Mouse (Mus musculus): ENCODE measurements at regions not wholly inside any gene's neighbourhood (a gene's known extent, or its start where the extent isn't known, plus 50 kb on each side); places are given as distances from the start of the nearest gene placed in this dataset.
A peak's percentile ranks its signal among the peaks of the same experiment; 100 is the strongest.
"Not testable (repeated sequence)": the region's sequence is repeated elsewhere in the genome, so short reads cannot be mapped to it uniquely, and the experiment has no call there.

DNA sequence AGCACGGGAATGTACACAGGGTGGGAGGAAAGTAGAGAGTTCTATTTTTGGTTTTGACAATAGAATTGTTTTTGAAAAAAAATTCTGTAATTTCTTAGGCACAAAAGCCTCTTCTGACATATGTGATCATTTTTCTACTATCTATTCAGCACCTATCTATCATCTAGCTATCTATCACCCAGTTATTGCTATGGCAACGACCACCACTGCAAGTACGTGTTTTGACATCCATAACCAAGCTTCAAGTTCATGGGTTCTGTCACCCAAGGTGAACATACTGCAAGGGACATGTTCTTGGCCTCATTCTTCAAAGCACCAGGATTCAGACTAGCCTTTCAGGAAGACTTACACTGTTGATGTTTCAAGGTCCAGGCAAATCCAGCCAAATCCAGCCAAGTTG, 238.4 kb upstream of the Rarb start:
- no peak for DNase-seq (ENCODE audit: low spot score)

DNA sequence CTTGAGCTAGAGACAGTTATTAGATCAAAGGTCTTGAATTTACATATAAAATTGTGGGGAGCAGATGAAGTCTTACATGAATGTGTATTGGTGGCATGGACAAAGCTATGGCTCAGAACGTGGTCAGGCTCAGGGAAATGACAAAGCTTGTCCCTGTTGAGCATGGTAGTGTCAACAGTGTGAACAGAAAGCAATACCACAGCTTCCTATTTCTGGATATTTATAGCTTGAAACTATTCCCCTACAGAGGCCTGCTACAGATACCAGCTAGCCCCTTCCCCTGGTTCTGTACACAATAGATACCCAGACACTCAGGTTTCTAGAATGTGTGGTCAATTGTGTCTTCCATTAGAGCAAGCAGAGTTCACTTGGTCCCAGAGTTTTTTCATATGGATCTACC, 236.8 kb upstream of the Rarb start:
- no peak for DNase-seq (ENCODE audit: low spot score)

DNA sequence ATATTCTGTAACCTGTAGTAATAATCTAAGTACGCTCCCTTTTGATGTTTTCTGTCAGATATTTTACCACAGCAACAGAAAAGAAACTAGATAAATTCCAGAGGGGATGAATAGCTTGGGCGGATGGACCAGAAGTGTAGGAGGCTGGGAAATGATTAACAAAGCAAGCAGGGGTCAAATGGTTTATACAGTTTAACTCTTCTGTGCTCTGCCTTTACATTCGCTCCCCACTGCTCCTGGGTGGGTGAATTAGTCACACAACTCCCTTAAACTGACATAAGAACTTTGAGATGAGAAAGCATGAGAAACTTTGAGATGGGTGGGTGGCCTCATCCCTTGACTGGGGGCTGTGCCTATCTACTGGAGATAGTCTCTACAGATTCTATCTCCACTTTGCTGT, 235.4 kb upstream of the Rarb start:
- DNase-seq (ENCODE audit: low spot score) = no peak

DNA sequence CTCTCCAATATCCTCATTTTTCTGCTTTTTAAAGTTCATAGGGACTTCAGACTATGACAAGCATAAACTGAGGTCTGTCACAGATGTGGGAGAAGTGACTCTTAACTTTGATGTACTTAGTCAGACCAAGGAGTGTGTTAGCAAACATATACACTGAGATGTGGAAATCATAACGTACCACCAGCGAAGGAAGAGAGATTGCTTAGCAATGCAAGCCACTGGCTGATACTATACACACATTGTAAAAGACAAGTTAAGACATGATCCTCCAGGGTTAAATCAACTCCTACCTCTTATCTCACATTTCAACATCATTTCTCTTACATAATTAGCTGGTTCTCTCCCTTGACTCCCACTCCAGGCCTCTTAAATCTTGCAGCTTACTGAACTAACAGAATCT, 227.9 kb upstream of the Rarb start:
- no peak for DNase-seq (ENCODE audit: low spot score)

DNA sequence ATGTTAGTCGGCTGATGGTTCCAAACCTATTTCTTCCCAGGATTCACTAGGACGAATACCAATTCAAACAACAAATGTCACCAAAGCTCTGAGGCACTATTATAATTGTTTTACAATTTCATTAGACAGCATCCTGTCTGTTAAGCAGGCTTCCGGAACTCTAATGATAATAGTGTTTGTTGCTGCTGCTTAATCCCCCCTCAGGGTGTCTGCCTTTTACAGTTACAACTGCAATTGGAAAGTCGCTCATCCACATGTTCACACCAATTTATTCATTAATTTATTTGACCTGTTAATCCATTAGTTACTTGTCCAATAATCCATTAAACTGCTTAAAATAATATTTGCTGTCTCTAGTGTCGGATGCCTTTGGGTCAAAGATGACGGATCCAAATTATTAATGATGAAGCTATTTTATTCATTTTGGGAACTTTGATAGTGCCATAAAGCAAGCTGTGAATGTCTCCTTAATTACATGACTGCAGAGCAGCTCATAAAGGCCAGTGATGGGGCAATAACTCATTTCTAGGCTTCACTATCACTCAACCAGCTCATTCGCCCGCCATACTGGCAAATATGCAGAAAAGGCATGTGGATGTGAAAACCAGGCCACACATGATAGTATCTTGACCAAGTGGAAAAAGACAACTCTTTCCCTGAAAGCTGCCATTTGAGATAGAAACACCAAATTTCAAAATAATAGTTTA, 226.6 kb upstream of the Rarb start:
- DNase-seq (ENCODE audit: low spot score) = no peak

DNA sequence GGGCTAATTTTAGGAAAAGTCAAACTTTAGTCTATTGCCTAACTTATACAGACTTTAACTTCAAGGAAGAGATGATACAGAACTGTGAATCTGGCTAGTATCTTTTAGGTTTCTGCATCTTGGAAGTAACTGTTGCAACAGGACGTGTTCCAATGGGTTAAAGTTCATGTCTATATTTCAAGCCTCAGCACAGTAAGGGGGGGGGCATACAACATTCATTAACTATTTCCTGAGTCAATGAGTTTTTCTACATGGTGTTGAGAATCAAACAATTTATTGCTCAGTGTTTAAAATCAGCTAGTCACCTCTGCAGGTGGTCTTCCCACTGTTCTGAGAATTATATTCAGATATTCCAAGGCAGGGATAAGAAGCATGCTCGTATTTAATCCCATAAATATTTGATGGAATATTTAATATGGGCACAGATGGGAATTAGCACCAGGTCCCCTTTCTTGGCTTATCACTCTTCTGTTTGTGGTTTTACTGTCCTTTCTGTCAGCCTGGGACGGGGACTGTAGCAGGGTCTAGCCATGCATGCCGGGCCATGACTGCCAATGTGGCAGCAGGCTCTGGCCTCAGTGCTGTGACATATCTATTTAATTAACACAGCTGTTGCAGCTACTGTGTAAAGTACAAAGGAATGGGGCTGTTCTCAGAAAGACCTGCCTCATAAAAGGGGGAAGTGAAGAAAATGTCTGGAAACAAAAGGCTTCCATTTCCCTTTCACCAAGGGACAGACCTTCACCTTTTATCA, 201.8 kb upstream of the Rarb start:
- DNase-seq (ENCODE audit: low spot score) = no peak

DNA sequence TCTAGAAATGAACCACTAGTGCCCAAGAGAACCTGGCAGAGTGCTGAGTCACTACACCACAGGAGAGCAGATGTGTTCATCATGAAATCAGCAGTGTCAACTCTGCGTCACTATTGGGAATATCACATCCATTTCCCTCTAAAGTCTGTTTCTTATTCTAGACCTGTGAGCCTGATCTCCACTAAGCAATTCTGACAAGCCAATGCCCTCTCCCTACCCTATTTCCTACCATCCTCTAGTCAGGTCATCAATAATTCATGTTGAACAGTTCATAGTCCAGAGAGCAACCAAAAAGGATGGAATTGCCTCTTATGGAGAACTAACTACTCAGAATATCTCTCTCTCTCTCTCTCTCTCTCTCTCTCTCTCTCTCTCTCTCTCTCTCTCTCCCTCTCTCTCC, 194.0 kb upstream of the Rarb start:
- no peak for DNase-seq (ENCODE audit: low spot score)

DNA sequence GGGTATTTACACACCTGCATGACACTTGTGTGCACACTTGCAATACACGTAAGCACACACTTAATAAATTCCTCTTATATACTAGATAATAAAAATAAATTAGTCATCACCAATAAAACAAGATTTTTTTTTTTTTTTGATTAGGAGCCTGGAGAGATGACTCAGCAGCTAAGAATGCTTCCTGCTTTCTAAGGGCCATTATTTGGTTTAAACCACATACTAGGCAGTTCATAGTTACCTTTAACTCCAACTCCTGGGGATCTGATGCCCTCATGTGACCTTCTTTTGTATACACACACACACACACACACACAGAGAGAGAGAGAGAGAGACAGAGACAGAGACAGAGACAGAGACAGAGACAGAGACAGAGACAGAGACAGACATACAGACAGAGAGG, 193.2 kb upstream of the Rarb start:
- DNase-seq (ENCODE audit: low spot score) = no peak

DNA sequence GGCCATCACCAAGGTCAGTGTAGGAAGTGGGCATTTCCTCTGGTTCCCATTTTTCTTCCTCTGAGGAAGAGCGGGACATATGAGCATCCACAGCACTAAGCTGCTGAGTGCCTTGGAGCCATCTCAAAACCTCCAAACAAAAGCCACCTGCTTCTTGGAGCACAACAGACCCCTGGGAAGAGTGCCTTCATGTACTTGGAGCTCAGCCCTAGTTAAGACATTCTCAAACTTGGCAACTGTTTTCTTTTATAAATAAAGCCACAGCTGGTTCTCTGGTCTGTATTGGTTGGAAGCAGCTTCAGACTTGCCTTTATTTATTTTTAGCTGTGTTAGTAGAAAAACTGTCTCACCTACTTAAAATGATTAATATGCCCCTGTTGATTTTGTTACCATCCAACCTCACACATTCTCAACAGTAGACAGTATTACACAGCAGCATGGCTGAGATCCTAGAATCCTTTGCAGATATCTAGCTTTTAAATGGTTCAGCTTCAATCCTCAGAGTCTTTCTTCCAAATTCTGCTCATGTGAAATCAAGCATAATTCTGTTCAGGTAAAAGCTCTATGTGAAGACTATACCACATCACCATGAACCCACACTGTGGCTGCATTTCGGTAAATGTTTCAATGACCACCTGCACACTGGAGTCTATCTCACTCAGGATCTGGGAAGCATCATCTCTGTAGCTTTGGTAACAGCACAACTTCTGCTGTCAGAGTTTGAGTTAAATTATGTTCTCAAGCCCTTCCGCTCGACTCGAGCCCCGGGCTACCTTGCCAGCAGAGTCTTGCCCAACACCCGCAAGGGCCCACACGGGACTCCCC, 186.4 kb upstream of the Rarb start:
- no peak for DNase-seq (ENCODE audit: low spot score)

DNA sequence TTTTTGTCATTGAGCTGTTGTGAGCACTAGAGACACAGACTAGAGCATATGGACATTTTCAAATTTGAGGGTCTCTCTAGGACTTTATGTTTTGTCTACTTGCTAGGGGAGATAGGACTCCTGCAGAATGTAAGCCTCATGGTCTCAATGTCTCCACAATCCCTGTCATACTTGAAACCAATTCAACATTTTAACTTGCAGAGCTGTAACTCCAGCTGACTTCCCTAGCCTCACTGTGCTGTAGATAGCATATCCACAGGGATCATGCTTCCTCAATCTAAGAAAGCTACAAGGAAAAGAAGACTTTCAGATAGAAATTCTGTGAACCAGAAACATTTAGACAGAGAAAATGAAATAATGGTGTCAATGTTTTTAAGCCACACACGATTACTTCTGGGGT, 185.8 kb upstream of the Rarb start:
- DNase-seq (ENCODE audit: low spot score) = no peak

DNA sequence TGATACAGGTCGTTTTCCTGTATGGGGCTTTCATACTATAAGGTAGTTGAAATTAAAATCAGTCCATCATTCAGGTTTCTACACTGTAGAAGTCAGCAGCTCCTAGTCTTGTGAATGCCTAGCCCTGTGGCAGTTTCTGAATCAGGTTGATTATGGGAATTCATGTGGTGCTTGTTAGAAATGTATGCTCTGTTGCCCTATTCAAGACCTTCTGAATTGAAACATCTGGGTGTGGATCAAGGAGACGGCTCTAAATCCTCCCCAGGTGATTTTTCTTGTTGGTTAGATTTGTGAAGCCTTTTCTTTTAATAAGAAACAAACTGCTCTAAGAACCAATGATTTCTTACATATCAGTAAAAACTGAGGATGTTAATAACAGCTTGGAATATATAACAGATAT, 177.8 kb upstream of the Rarb start:
- DNase-seq (ENCODE audit: low spot score) = no peak

DNA sequence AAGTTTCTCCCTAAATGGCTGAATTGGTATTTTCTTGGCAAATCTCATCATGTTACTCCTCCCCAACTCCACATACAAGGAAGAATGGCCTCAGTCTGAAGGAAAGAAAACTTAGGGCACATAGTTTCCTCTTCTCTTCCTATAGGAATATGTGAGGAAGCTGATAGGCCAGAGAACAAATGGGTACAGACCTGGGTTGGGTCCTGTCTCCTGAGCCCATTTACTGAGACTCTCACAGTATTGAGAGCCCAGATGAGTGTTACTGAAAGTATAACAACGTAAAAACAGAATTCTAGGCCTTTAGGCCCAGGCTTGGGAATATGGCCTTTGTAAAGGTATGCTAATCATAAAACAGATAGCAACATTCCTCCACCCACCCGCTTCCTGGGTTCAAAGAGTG, 152.0 kb upstream of the Rarb start:
- not testable (repeated sequence) for DNase-seq (ENCODE audit: low spot score)

DNA sequence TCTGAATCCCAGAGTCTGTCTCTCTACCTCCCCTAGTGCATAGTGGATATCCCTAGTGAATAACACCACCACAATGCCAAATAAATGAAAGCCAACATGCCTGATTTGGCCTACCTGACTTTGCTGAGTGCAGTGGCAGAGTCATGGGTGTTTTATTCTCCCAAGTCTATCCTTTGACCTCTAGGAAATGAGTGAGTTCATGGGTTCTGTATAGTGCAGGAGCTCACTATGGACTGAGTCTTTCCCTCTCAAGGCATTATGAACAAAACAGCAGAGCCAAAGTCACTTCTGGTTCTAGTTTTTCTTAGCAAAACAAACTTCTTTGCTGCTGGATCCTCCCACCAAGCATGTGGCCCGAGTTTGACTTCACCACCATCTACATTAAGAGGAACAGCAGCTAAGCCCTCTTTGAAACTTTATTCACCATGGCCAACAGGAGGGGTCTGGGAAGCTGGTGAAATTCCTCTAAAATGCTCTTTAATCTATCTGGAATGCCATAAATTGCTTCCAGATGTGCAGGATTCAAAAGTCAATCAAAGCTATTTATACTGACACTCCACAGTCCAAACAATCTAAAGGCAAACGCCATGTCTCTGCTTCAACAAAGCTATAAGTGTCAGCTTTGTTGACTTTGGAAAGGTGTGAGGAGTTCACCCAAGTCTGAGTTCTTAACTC, 145.9 kb upstream of the Rarb start:
- no peak for DNase-seq (ENCODE audit: low spot score)

DNA sequence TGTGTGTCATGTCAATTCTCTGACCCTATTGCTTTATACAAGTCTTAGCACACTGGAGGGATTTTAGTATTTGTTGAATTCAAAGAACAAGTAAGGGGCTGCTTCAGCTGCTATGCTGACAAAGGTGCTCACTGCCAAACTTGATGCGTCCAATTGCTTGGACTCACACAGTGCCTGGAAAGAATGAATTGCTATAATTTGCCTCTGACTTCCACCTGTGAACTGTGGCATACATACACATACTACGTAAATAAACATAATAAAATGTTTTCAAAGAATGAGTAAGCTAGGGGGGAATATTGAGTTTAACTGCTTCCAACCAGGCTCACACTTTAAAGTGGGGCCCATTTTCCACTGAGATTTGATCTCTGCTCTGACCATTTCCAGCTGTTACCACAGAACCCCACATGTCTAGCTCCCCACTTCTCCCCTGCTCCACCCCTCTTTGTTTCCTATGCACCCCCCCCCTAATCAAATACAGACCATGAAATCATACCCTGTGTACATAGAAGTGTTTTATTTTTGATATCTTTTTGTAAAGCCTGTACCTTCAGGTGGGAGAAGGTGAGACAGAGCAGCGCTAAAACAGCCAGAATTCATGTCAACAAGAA, 143.4 kb upstream of the Rarb start:
- DNase-seq (ENCODE audit: low spot score) = no peak

DNA sequence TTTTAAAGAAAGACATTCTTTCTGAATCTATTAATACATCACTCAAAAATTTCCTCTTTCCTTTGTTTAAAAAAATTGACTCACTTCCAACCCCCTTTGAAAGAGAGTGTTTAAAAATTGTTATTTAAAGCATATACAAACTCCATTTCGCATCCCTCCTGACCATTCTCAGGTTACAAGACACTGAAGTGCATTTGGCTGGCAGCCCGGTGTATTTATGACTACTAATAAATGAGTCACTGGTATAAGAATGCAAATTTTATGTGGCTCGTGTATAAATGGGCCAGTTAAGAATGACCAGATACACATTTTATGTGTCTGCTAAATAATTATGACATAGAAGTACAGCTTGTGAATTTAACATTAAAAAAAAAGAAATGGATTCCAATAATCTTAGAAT, 138.8 kb upstream of the Rarb start:
- DNase-seq (ENCODE audit: low spot score) = peak; percentile 3

DNA sequence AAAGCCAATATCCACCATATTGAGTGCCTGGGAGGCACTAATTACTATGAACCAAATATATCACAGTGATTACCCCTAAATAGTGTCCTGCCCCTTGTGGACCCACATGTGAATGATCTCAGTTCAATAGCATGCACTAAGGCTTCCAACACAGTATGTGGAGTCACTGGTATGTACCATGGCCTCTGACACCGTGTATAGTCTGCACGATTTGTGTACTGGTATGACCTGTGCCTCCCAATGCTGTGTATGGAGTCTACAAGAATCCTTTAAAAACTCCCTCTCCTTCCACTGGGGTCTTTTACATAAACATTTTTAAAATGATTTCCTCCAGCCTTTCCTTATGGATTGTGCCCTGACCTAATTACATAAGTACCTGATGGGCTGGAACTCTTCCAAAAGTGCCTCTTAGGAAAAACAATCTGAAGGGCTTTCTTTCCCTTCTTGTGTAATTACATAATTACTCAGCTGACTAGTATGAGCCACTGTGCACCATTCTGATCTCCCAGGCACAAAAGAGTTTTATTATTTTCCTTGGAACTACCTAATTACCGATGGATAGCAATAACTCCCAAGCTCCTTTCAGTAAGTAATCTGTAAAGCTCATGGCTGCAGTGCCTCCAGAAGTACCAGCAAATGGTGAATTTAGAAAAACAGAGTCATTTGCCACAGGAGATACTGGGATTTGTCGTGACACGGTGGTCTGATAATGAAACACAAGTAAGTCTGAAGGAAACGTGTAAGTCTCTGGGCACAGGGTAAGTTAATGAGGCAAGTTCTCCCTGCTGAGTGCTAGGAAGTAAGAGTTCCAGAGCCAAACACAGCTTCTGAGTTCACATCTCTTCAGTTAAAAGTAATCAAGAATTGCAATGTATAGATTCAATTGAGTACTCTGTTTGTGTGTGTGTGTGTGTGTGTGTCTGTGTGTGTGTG, 135.8 kb upstream of the Rarb start:
- no peak for DNase-seq (ENCODE audit: low spot score)

DNA sequence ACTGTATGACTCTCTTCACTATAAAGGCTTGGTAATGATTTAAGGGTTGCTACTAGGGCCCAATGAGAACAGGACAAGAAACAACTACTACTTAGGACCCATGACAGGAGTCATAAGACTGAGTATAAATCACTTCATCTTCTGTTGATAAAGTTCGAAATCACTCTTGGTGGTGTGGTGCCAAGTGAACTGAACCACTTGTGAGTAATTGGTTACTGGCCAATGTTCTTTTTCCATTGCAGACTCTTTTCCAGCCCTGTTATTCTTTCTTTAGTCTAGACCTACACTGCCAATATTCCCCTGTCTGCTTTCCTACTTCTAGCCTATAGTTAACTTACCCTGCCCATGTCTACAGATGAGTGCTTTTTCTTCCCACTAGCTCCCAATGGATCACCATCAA, 129.8 kb upstream of the Rarb start:
- DNase-seq (ENCODE audit: low spot score) = no peak

DNA sequence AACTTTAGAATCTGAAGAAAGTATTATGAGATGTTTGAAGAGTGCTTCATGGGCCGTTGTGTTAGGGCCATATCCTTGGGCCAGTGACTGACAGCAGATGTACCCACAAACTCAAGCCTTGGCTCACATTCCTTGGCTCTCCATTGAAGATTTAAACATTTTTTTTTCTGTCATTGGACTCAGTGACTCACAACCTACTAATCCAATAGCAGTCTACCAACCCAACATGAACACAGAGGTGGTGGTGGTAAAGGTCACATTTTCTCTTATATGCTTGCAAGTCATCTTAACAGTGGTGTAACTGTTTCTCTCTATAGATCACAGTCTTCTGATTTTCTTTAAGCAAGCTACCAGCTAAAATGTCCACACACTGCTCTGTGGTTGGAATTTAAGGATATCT, 125.5 kb upstream of the Rarb start:
- DNase-seq (ENCODE audit: low spot score) = no peak

DNA sequence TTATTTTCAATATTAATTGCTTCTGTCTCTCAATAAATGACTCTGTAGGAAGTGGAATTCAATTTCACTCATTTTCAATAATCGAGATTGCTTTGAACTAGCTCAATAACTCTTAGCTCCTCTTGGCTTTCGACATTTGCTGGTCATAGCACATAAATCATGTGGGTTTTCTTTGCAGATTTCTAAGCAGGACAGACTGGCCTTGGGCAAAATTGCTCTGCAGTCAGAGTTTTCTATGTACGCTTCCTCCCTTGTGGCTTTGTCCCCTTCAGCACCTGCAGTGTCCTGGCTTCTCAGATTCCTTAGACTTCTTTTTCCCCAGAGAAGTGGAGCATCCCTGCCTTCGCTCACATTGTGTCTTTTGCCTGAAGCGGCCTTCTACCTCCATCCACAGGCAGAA, 124.6 kb upstream of the Rarb start:
- DNase-seq (ENCODE audit: low spot score) = no peak

DNA sequence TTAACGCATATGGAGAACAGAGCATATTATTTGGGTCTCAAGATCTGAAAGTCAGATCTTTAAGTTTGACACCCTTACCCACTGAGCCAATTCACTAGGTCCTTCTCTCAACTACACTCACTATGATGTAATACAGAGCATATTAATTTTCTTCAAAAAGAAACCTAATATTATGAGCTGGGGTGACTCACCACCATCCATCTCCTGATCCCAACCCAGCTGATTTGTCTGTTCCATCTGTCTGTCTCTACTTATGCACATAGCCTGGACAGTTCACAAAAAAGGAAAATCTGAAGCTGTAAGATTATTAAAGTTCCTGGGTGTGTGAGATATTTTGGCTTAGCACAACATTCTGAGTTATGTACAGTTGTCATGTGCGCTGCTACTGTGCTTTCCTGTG, 108.2 kb upstream of the Rarb start:
- DNase-seq (ENCODE audit: low spot score) = no peak
